In the genomic region with DNA sequence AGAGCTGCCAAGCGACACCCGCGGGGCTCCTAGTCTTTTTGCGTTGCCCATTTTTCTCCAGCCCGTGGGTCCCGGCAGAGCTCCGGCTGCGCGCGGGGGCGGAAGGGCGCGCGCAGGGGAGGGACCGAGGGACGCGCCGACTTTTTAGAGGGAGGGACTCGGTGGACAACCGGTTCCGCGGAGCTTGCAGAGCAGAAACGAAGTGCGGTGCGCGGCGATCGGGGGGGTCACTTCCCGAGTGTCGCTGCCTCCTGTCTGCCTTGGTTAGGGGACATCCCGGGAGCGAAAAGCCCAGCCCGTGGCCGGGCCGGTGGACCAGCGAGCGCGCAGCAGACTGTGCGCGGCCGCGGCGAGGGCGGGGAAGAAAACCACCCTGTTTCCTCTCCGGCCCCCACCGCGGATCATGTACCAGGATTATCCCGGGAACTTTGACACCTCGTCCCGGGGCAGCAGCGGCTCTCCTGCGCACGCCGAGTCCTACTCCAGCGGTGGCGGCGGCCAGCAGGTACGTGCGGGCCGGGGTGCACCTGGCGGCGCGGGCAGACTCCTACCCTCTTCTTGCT, we compare ENCODE assay signal across 8 mouse cellular contexts. TPM values are rescaled to one million over a fixed set of nuclear protein-coding genes. Genes with fewer than 3 reads are reported as not detected.
DNase-seq lines count a peak whose midpoint lies in the region; ATAC-seq lines count a peak whose summit lies in the region.

No protein-coding gene starts in this region.

- peak overlapping the region; percentile 96 for H3K9ac ChIP-seq in intestine, embryonic 14.5 days (ENCODE audit: low read length)
- peak overlapping the region; percentile 63 for H3K9ac ChIP-seq in limb, embryonic 11.5 days (ENCODE audit: low read length)
- H3K9ac ChIP-seq in midbrain, embryonic 13.5 days (replicated peaks) = peak overlapping the region; percentile 66

- H3K36me3 ChIP-seq in erythroblast, embryonic 14.5 days (ENCODE audit: control insufficient read depth) = no peaks in the 10 kb centered on the region
- H3K36me3 ChIP-seq in intestine, embryonic 14.5 days (ENCODE audit: control insufficient read depth, insufficient read depth, low read length) = peaks cover 5% of the 10 kb centered on the region; the same call in 1 of the 2 replicates
- no peaks in the 10 kb centered on the region for H3K36me3 ChIP-seq in limb, embryonic 11.5 days (ENCODE audit: control insufficient read depth, insufficient read depth, low read length)
- H3K36me3 ChIP-seq in midbrain, embryonic 13.5 days = no peaks in the 10 kb centered on the region

- H3K27me3 ChIP-seq in erythroblast, embryonic 14.5 days (ENCODE audit: control insufficient read depth) = peaks cover 76% of the 10 kb centered on the region
- H3K27me3 ChIP-seq in intestine, embryonic 14.5 days (replicated peaks; ENCODE audit: control insufficient read depth, insufficient read depth, low read length) = no peaks in the 10 kb centered on the region
- peaks cover 11% of the 10 kb centered on the region for H3K27me3 ChIP-seq in limb, embryonic 11.5 days (ENCODE audit: control insufficient read depth, insufficient read depth, low read length)
- peaks cover 78% of the 10 kb centered on the region for H3K27me3 ChIP-seq in midbrain, embryonic 13.5 days

- WGBS in intestine, embryonic 14.5 days = under 1% methylated on average over 63 of the region's 63 CpGs
- under 1% methylated on average over 63 of the region's 63 CpGs for WGBS in limb, embryonic 11.5 days
- WGBS in midbrain, embryonic 13.5 days = under 1% methylated on average over 63 of the region's 63 CpGs

- peak overlapping the region; percentile 54 for H3K4me3 ChIP-seq in erythroblast, embryonic 14.5 days (replicated peaks)
- peak overlapping the region; percentile 86 for H3K4me3 ChIP-seq in intestine, embryonic 14.5 days (ENCODE audit: low read depth, low read length)
- peak overlapping the region; percentile 65 for H3K4me3 ChIP-seq in limb, embryonic 11.5 days (ENCODE audit: low read depth, low read length)
- H3K4me3 ChIP-seq in midbrain, embryonic 13.5 days (replicated peaks) = peak overlapping the region; percentile 60

- DNase-seq in cerebellum, postnatal 14 days = peak; percentile 57 to 69
- DNase-seq in gastrocnemius, postnatal 25 days = peak; percentile 82
- DNase-seq in intestine, embryonic 14.5 days (ENCODE audit: low spot score) = peak; percentile 90
- DNase-seq in limb, embryonic 11.5 days (ENCODE audit: low spot score) = peak; percentile 69
- peak; percentile 43 to 50 for DNase-seq in spleen, postnatal 36 days (ENCODE audit: low spot score in 2 of 2)

- peaks cover 11% of the 10 kb centered on the region for H3K4me1 ChIP-seq in erythroblast, embryonic 14.5 days (ENCODE audit: control insufficient read depth)
- H3K4me1 ChIP-seq in intestine, embryonic 14.5 days (replicated peaks; ENCODE audit: control insufficient read depth, insufficient read depth, low read length) = peaks cover 29% of the 10 kb centered on the region; the same call in 1 of the 2 replicates
- peaks cover 4% of the 10 kb centered on the region for H3K4me1 ChIP-seq in limb, embryonic 11.5 days (ENCODE audit: control insufficient read depth, insufficient read depth, low read length)
- H3K4me1 ChIP-seq in midbrain, embryonic 13.5 days (replicated peaks) = peaks cover 30% of the 10 kb centered on the region

- no peak for ATAC-seq in erythroblast, adult 5-6 weeks (replicated peaks; ENCODE audit: low FRiP score, poor library complexity, severe bottlenecking)
- no peak for ATAC-seq in intestine, embryonic 14.5 days (replicated peaks; ENCODE audit: low FRiP score, low TSS enrichment, low read depth)
- ATAC-seq in limb, embryonic 11.5 days (ENCODE audit: insufficient number of reproducible peaks, low FRiP score, low TSS enrichment, low read depth) = no peak
- ATAC-seq in midbrain, embryonic 13.5 days = no peak

- H3K9me3 ChIP-seq in erythroblast, embryonic 14.5 days (ENCODE audit: control insufficient read depth, low read length) = no peaks in the 10 kb centered on the region; the same call in 1 of the 2 replicates
- no peaks in the 10 kb centered on the region for H3K9me3 ChIP-seq in intestine, embryonic 14.5 days (ENCODE audit: control insufficient read depth, low read length)
- no peaks in the 10 kb centered on the region for H3K9me3 ChIP-seq in limb, embryonic 11.5 days (ENCODE audit: control insufficient read depth, low read length)
- H3K9me3 ChIP-seq in midbrain, embryonic 13.5 days = no peaks in the 10 kb centered on the region

- peak overlapping the region; percentile 99 for H3K27ac ChIP-seq in intestine, embryonic 14.5 days (ENCODE audit: low read depth)
- no peak overlapping the region for H3K27ac ChIP-seq in limb, embryonic 11.5 days (replicated peaks; ENCODE audit: low read depth, low read length)
- 0 out of 2 replicates have a peak overlapping the region, but pooled peaks have one; percentile 19 for H3K27ac ChIP-seq in midbrain, embryonic 13.5 days

- H3K4me2 ChIP-seq in intestine, embryonic 14.5 days (ENCODE audit: low read length) = peak overlapping the region; percentile 87
- H3K4me2 ChIP-seq in limb, embryonic 11.5 days (ENCODE audit: low read depth, severe bottlenecking) = peak overlapping the region; percentile 96
- H3K4me2 ChIP-seq in midbrain, embryonic 13.5 days (replicated peaks) = peak overlapping the region; percentile 88

RNA-seq across cellular contexts. Expression of a gene that starts 0.8 kb away (rescaled TPM):
- polyA plus RNA-seq in erythroblast, embryonic 14.5 days (2012) = 0.01 and 0.04 TPM in 2 replicates
- total RNA-seq in erythroblast, adult 5-6 weeks (2015; ENCODE audit: low replicate concordance) = 11.7 and 12.7 TPM in 2 replicates
- 4.0 and 4.3 TPM in 2 replicates for total RNA-seq in erythroblast, adult 5-6 weeks (2017; ENCODE audit: low replicate concordance)
- total RNA-seq in gastrocnemius, postnatal 25 days (2021) = 10 to 100 TPM in 1 of 2 experiments, 1 to 10 TPM in 1; 9.9 to 12.4 TPM
- polyA plus RNA-seq in intestine, embryonic 14.5 days (2014; fragmentation: Nextera tagmentation; extraction: Ambion mirVana) = 10.1 and 10.2 TPM in 2 replicates
- polyA plus RNA-seq in limb, embryonic 11.5 days (2014; fragmentation: Nextera tagmentation; extraction: Ambion mirVana) = 0.55 and 0.67 TPM in 2 replicates
- 0.26 and 0.35 TPM in 2 replicates for polyA plus RNA-seq in midbrain, embryonic 13.5 days (2015; fragmentation: Nextera tagmentation; extraction: Ambion mirVana)
